Mouse (Mus musculus): ENCODE measurements around the gene Chchd10. TPM values are rescaled to one million over a fixed set of nuclear protein-coding genes. Genes with fewer than 3 reads are reported as not detected.
"Not testable (repeated sequence)": the region's sequence is repeated elsewhere in the genome, so short reads cannot be mapped to it uniquely, and the experiment has no call there.

Chchd10 gene
- polyA plus RNA-seq (2015; fragmentation: Nextera tagmentation; extraction: Ambion mirVana): 9.4 and 9.5 TPM in 2 replicates

DNA sequence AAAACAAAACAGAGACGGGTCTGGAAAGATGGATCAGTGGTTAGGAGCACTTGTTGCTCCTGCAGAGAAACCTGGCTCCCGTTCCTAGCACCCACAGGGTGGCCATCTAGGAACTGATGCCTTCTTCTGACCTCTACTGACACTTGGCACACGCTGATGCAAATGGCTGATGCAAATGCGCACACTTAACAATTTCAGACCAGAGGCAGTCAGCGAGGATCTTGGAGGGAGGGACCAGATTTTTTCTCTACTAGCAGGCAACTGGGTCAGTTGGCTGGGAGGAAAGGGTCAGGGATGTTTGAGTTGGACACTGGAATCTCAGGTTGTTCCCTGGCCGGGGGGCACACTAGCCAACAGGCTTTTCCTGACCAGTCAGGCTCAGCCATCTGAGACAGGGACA is at the start of gene Chchd10:
Gene Chchd10 (plus strand): TSS at position 240 of the 400 bp plus-strand sequence.
- H3K9me3 ChIP-seq: no peaks in the 10 kb centered on the region

GRCm38 (mm10) chr10:75883232-75883552 is 49.7 kb upstream of the Chchd10 start:
- Histone ChIP-seq H3K9ac (no peak overlapping the region), H3K4me1 (peaks cover 26% of the 10 kb centered on the region), H3K27ac (peak overlapping the region; percentile 55), H3K4me3 (peak overlapping the region; percentile 3; the same call in 1 of the 2 replicates), H3K4me2 (peak overlapping the region; percentile 47), H3K9me3 (no peaks in the 10 kb centered on the region), H3K36me3 (no peaks in the 10 kb centered on the region), H3K27me3 (no peaks in the 10 kb centered on the region)
- WGBS: under 1% methylated on average over 10 of the region's 10 CpGs
- peak; percentile 52; the same call in 1 of the 2 replicates for ATAC-seq (ENCODE audit: insufficient number of reproducible peaks, insufficient read depth, low FRiP score, low TSS enrichment, low read depth)

More for the DNA sequence above, at the start of gene Chchd10:
- no peak for ATAC-seq (ENCODE audit: insufficient number of reproducible peaks, insufficient read depth, low FRiP score, low TSS enrichment, low read depth)
- H3K4me1 ChIP-seq: peaks cover 50% of the 10 kb centered on the region
- H3K4me2 ChIP-seq: peak within 1 kb of the TSS; percentile 93
- peak within 1 kb of the TSS; percentile 69 for H3K4me3 ChIP-seq
- H3K36me3 ChIP-seq: peaks cover 7% of the 10 kb centered on the region
- H3K9ac ChIP-seq: peak within 1 kb of the TSS; percentile 91
- WGBS: 29% methylated on average over 6 of the region's 6 CpGs
- H3K27me3 ChIP-seq: peaks cover 39% of the 10 kb centered on the region
- H3K27ac ChIP-seq: peak within 1 kb of the TSS; percentile 89

GRCm38 (mm10) chr10:75884742-75885141 is 48.2 kb upstream of the Chchd10 start:
- no peaks in the 10 kb centered on the region for H3K9me3 ChIP-seq
- H3K27ac ChIP-seq: no peak overlapping the region
- H3K9ac ChIP-seq: no peak overlapping the region
- no peak overlapping the region for H3K4me2 ChIP-seq
- H3K4me3 ChIP-seq: no peak overlapping the region
- H3K27me3 ChIP-seq: no peaks in the 10 kb centered on the region
- peaks cover 32% of the 10 kb centered on the region for H3K4me1 ChIP-seq
- H3K36me3 ChIP-seq: no peaks in the 10 kb centered on the region
- ATAC-seq (ENCODE audit: insufficient number of reproducible peaks, insufficient read depth, low FRiP score, low TSS enrichment, low read depth): no peak
- WGBS: 91% methylated on average over 8 of the region's 8 CpGs

DNA sequence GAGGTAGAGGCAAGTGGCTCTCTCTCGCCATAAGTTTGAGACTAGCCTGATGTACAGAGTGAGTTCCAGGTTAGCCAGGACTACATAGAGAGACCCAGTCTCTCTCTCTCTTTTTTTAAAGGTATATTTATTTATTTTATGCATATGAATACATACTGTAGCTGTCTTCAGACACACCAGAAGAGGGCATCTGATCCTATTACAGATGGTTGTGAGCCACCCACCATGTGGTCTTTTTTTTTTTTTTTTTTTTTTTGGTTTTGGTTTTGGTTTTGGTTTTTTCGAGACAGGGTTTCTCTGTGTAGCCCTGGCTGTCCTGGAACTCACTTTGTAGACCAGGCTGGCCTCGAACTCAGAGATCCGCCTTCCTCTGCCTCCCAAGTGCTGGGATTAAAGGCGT is 45.4 kb upstream of the Chchd10 start:
- H3K9ac ChIP-seq; ATAC-seq (ENCODE audit: insufficient number of reproducible peaks, insufficient read depth, low FRiP score, low TSS enrichment, low read depth); H3K27ac ChIP-seq; H3K27me3 ChIP-seq; H3K36me3 ChIP-seq; H3K4me3 ChIP-seq; H3K9me3 ChIP-seq; H3K4me2 ChIP-seq: not testable (repeated sequence)
- 62% methylated on average over 5 of the region's 5 CpGs for WGBS
- H3K4me1 ChIP-seq: peaks cover 21% of the 10 kb centered on the region

GRCm38 (mm10) chr10:75889406-75890153 is 43.4 kb upstream of the Chchd10 start:
- no peaks in the 10 kb centered on the region for H3K27me3 ChIP-seq
- peaks cover 24% of the 10 kb centered on the region for H3K4me1 ChIP-seq
- ATAC-seq (ENCODE audit: insufficient number of reproducible peaks, insufficient read depth, low FRiP score, low TSS enrichment, low read depth): no peak

DNA sequence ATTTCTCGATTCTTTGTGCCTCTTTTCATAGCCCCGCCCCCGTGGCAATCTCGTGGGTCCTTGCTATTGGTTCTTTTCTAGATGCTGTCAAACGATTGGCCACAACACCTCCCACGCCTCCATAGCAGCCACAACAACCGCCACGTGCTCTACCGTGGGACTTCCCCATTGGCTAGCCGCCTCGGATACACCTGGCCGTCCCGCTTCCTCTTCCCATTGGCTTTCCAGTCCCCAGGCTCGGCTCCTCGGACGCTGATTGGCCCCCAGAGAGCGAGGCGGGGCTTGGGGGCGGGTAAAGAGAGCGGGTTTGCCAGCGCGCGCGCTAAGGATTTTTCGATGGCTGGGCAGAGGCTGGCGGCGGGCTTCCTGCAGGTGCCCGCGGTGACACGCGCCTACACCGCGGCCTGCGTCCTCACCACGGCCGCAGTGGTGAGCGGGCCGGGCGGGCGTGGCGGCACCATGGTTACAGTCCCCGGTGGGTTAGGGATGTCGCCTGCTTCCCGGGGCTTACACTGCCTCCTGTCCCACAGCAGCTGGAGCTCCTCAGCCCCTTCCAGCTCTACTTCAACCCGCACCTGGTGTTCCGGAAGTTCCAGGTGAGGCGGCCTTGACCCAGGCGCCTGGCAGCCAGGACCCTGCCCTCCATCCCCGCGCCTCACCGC is 39.7 kb upstream of the Chchd10 start, which contains the start of gene Derl3:
Gene Derl3 (plus strand): TSS at position 325 of the 662 bp plus-strand sequence.
- peak; percentile 99 for ATAC-seq (ENCODE audit: insufficient number of reproducible peaks, insufficient read depth, low FRiP score, low TSS enrichment, low read depth)
- peak within 1 kb of the TSS; percentile 92 for H3K4me2 ChIP-seq
- H3K36me3 ChIP-seq: peaks cover 39% of the 10 kb centered on the region
- peak within 1 kb of the TSS; percentile 33; the same call in 1 of the 2 replicates for H3K27ac ChIP-seq
- WGBS: 2% methylated on average over 51 of the region's 51 CpGs
- H3K9me3 ChIP-seq: no peaks in the 10 kb centered on the region
- H3K4me3 ChIP-seq: peak within 1 kb of the TSS; percentile 48
- H3K27me3 ChIP-seq: no peaks in the 10 kb centered on the region
- peak within 1 kb of the TSS; percentile 71 for H3K9ac ChIP-seq
- H3K4me1 ChIP-seq: peaks cover 17% of the 10 kb centered on the region

More at GRCm38 (mm10) chr10:75889406-75890153, 43.4 kb upstream of the Chchd10 start:
- WGBS: 43% methylated on average over 8 of the region's 8 CpGs
- Histone ChIP-seq H3K9me3 (no peaks in the 10 kb centered on the region), H3K36me3 (peaks cover 6% of the 10 kb centered on the region), H3K4me3 (no peak overlapping the region), H3K27ac (no peak overlapping the region), H3K9ac (no peak overlapping the region), H3K4me2 (no peak overlapping the region)

DNA sequence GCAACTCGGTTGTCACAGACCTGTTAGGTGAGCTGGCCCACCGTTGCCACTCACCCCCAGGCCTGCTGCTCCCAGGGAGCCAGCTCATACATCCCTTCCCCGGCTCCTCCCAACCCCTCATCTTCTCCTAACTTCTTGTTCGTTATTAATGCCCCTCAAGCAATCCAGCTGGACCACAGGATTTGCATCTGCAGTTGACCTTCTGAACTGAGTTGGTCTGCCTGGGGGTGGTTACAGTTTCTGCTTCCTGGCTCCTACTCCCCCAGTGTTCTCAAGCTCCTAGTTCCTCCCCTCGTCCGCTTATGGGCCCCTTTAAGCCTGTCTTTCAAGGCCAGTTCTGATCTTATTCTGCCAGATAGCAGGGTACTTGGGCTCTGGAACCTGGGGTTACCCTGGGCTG is 38.3 kb upstream of the Chchd10 start:
- H3K27me3 ChIP-seq: no peaks in the 10 kb centered on the region
- WGBS: 71% methylated on average over 6 of the region's 6 CpGs
- ATAC-seq (ENCODE audit: insufficient number of reproducible peaks, insufficient read depth, low FRiP score, low TSS enrichment, low read depth): no peak
- peaks cover 52% of the 10 kb centered on the region for H3K36me3 ChIP-seq
- H3K9ac ChIP-seq: no peak overlapping the region
- peaks cover 16% of the 10 kb centered on the region for H3K4me1 ChIP-seq
- H3K4me2 ChIP-seq: no peak overlapping the region
- no peaks in the 10 kb centered on the region for H3K9me3 ChIP-seq
- H3K27ac ChIP-seq: no peak overlapping the region
- H3K4me3 ChIP-seq: no peak overlapping the region

- Histone ChIP-seq H3K4me3 (no peak overlapping the region), H3K4me2 (no peak overlapping the region), H3K27me3 (no peaks in the 10 kb centered on the region), H3K4me1 (peaks cover 16% of the 10 kb centered on the region), H3K27ac (no peak overlapping the region), H3K36me3 (peaks cover 57% of the 10 kb centered on the region), H3K9ac (no peak overlapping the region), H3K9me3 (no peaks in the 10 kb centered on the region)
- 93% methylated on average over 5 of the region's 5 CpGs for WGBS
- ATAC-seq (ENCODE audit: insufficient number of reproducible peaks, insufficient read depth, low FRiP score, low TSS enrichment, low read depth): no peak
Measured at GRCm38 (mm10) chr10:75895730-75896129, 37.2 kb upstream of the Chchd10 start.

- peaks cover 61% of the 10 kb centered on the region for H3K36me3 ChIP-seq
- H3K27ac ChIP-seq: no peak overlapping the region
- peaks cover 16% of the 10 kb centered on the region for H3K4me1 ChIP-seq
- no peak for ATAC-seq (ENCODE audit: insufficient number of reproducible peaks, insufficient read depth, low FRiP score, low TSS enrichment, low read depth)
- no peaks in the 10 kb centered on the region for H3K27me3 ChIP-seq
- no peak overlapping the region for H3K4me3 ChIP-seq
- H3K9me3 ChIP-seq: no peaks in the 10 kb centered on the region
- no peak overlapping the region for H3K9ac ChIP-seq
- WGBS: 92% methylated on average over 1 of the region's 1 CpGs
- H3K4me2 ChIP-seq: no peak overlapping the region
Measured at GRCm38 (mm10) chr10:75896208-75896607, 36.7 kb upstream of the Chchd10 start.

DNA sequence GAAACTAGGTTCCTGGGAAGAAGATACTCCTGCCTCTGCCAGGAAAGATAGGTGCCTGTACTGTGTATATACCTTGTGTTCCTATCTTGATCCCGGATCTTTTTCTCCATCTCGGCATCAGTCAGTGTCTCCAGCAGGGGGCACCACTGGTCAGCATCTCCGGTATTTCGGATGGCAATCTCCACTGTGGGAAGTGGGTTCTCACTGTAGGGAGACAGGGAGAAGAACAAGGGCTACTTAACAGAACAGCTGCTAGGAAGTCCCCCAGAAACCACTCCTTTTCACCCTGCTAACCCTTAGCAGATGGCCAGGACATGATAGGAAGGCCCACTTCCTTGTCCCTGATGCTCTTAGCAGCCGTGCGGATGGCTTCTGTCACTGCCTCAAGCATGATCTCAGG is 35.6 kb upstream of the Chchd10 start:
- H3K9me3 ChIP-seq: no peaks in the 10 kb centered on the region
- no peak overlapping the region for H3K4me3 ChIP-seq
- no peak for ATAC-seq (ENCODE audit: insufficient number of reproducible peaks, insufficient read depth, low FRiP score, low TSS enrichment, low read depth)
- no peaks in the 10 kb centered on the region for H3K27me3 ChIP-seq
- H3K27ac ChIP-seq: no peak overlapping the region
- no peak overlapping the region for H3K9ac ChIP-seq
- peaks cover 73% of the 10 kb centered on the region for H3K36me3 ChIP-seq
- 32% methylated on average over 6 of the region's 6 CpGs for WGBS
- H3K4me1 ChIP-seq: peaks cover 16% of the 10 kb centered on the region
- no peak overlapping the region for H3K4me2 ChIP-seq

- Histone ChIP-seq H3K4me3 (no peak overlapping the region), H3K4me1 (peaks cover 11% of the 10 kb centered on the region), H3K36me3 (peaks cover 80% of the 10 kb centered on the region), H3K9me3 (no peaks in the 10 kb centered on the region), H3K4me2 (no peak overlapping the region), H3K27ac (no peak overlapping the region), H3K9ac (no peak overlapping the region), H3K27me3 (no peaks in the 10 kb centered on the region)
- ATAC-seq (ENCODE audit: insufficient number of reproducible peaks, insufficient read depth, low FRiP score, low TSS enrichment, low read depth): no peak
- WGBS: 79% methylated on average over 6 of the region's 6 CpGs
Measured at GRCm38 (mm10) chr10:75898039-75898564, 34.8 kb upstream of the Chchd10 start.

All from embryonic facial prominence, embryonic 13.5 days (tissue).